Mouse (Mus musculus) midbrain, postnatal 0 days (tissue): Measurements from ENCODE around the gene Znhit3. TPM values are rescaled to one million over a fixed set of nuclear protein-coding genes. Genes with fewer than 3 reads are reported as not detected.
A peak's percentile ranks its signal among the peaks of the same experiment; 100 is the strongest.

Experiments used
- ATAC-seq: fragments of 200-750 bp; cut with Nextera tagmentation; 2 replicates; pipeline ENCODE4 v1.8.0; 2017; ENCODE audit warnings: moderate number of reproducible peaks, mild to moderate bottlenecking, moderate TSS enrichment, moderate library complexity; ENCODE audit not compliant: low FRiP score
- DNase-seq: peaks from one replicate; pipeline ENCODE4 v3.0.0-alpha.2; 2015; ENCODE audit warnings: low spot score
- H3K27ac ChIP-seq: fragments of 300-500 bp; sonication (generic); 2 replicates; pipeline ENCODE4 v1.5.1; 2014; ENCODE audit warnings: low read depth, mild to moderate bottlenecking, low read length, mixed read lengths
- H3K27me3 ChIP-seq: fragments of 300-500 bp; sonication (generic); 2 replicates; pipeline ENCODE4 v1.6.1; 2014; ENCODE audit warnings: low read length, control low read depth, mixed read lengths; ENCODE audit not compliant: insufficient read depth
- H3K36me3 ChIP-seq: fragments of 300-500 bp; sonication (generic); 2 replicates; pipeline ENCODE4 v1.6.1; 2014; ENCODE audit warnings: low read length, control low read depth, mixed read lengths; ENCODE audit not compliant: insufficient read depth
- H3K4me1 ChIP-seq: fragments of 300-500 bp; sonication (generic); 2 replicates; pipeline ENCODE4 v1.6.1; 2014; ENCODE audit warnings: mild to moderate bottlenecking, control low read depth, antibody characterized with exemption, low read length, mixed read lengths; ENCODE audit not compliant: insufficient read depth
- H3K4me2 ChIP-seq: fragments of 300-500 bp; sonication (generic); 2 replicates; pipeline ENCODE4 v1.6.1; 2014; ENCODE audit warnings: low read depth, mild to moderate bottlenecking, low read length, mixed read lengths; ENCODE audit not compliant: poor library complexity, severe bottlenecking
- H3K4me3 ChIP-seq: fragments of 300-500 bp; sonication (generic); 2 replicates; pipeline ENCODE4 v1.5.1; 2014; ENCODE audit warnings: low read depth, mild to moderate bottlenecking, low read length, moderate library complexity
- H3K9ac ChIP-seq: fragments of 300-500 bp; sonication (generic); replicated peaks from 2 replicates; pipeline ENCODE4 v1.6.1; 2014; ENCODE audit warnings: mild to moderate bottlenecking, low read length, moderate library complexity, mixed read lengths; ENCODE audit not compliant: poor library complexity, severe bottlenecking
- H3K9me3 ChIP-seq: fragments of 300-500 bp; sonication (generic); 2 replicates; pipeline ENCODE4 v1.6.1; 2016; ENCODE audit warnings: low read length, control low read depth
- CTCF ChIP-seq: IDR thresholded peaks from 2 replicates; pipeline ENCODE4 v1.5.1; 2016; ENCODE audit warnings: antibody characterized with exemption, mild to moderate bottlenecking
- WGBS: fragments of 180-500 bp; shearing (Covaris S2); extraction: QIAGEN DNeasy Blood & Tissue Kit; methylation state at CpG from one replicate; pipeline ENCODE4 v1.1.7; 2014; 5-methylcytosine and 5-hydroxymethylcytosine counted together
- polyA plus RNA-seq: library from polyadenylated mRNA; unstranded; fragments of >200 nt; fragmentation: Nextera tagmentation; extraction: Ambion mirVana; gene quantifications from 2 replicates; pipeline ENCODE4 v1.2.1, GENCODE M21; 2015
- total RNA-seq: library from RNA; depleted of rRNA; stranded (reverse); fragments of >200 nt; gene quantifications from 2 replicates; pipeline ENCODE4 v1.2.3, GENCODE M21; 2014

Znhit3 gene
- total and polyA plus RNA-seq, 2 experiments from 2014 or later: 36.0 to 79.7 TPM

DNA sequence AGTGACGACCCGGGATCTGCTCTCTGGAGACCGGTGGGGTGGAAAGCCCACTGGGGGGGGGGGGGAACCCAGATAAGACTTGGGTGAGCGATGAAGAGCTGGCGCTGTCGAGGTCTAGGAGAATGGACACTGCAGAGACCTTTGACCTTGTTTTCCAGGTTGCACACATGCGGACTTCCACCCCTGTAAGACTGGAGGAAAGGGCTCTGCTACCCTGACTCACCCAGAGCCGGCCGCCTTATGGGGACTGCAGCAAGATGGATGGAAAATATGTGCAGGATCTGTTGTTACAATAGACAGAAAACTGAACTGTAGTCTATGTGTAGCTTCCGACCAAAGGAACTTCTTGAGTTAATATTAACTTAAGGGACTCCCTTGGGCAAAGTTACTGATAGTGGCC is 45.1 kb downstream of the Znhit3 start:
- peak overlapping the region; percentile 93 for H3K4me3 ChIP-seq
- no peaks in the 10 kb centered on the region for H3K36me3 ChIP-seq
- peak overlapping the region; percentile 99 for H3K27ac ChIP-seq
- ATAC-seq (peak; percentile 60), DNase-seq (peak; percentile 43)
- TF ChIP-seq CTCF: no peak
- H3K27me3 ChIP-seq: no peaks in the 10 kb centered on the region
- H3K9ac ChIP-seq: peak overlapping the region; percentile 97
- H3K4me1 ChIP-seq: peaks cover 5% of the 10 kb centered on the region; the same call in 1 of the 2 replicates
- 2% methylated on average over 10 of the region's 10 CpGs for WGBS
- H3K4me2 ChIP-seq: peak overlapping the region; percentile 62
- H3K9me3 ChIP-seq: no peaks in the 10 kb centered on the region

DNA sequence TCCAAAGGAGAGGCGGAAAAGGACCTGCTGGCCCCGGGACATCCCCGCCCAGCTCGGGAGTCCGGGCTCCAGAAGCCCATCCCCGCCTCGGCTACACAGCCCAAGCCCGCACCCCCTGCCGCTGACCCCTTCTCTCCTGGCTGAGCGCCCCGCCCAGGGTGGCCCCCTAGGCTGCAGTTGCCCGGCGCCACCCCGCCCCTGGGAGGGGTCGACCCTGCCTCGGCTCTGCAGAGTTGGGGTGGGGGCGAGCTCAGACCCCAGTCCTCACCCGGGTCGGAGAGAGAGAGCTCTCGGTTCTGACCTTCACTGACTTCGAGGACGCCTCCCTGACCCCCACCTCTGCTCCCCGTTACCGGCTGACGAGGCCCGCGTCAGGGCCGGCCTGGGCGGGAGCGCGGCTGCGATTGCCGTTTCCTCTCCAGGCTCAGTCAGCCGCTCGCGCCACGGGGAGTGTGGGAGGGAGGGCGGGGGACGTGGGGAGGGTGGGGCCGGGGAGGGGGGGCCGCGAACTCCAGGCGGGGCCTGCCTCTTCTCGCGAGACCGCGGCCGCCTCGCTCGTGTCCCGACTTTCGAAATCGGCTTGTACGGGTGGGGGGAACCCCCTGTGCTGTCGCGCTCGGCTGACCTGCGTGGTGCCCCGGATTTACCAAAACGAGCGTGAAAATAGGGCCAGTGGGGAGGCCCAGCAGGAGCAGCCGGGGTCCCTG is 45.7 kb downstream of the Znhit3 start, which contains the start of gene Ggnbp2:
TSS of gene Ggnbp2 (minus strand) at position 481 of the 707 bp plus-strand sequence.
- H3K4me2 ChIP-seq: peak within 1 kb of the TSS; percentile 88
- H3K27me3 ChIP-seq: no peaks in the 10 kb centered on the region
- DNase-seq (peak; percentile 94), ATAC-seq (peak; percentile 87)
- no peaks in the 10 kb centered on the region for H3K9me3 ChIP-seq
- peaks cover 5% of the 10 kb centered on the region; the same call in 1 of the 2 replicates for H3K4me1 ChIP-seq
- WGBS: 1% methylated on average over 25 of the region's 62 CpGs
- peak within 1 kb of the TSS; percentile 99 for H3K27ac ChIP-seq
- H3K9ac ChIP-seq: peak within 1 kb of the TSS; percentile 97
- H3K36me3 ChIP-seq: no peaks in the 10 kb centered on the region
- TF ChIP-seq CTCF: no peak
- H3K4me3 ChIP-seq: peak within 1 kb of the TSS; percentile 93

DNA sequence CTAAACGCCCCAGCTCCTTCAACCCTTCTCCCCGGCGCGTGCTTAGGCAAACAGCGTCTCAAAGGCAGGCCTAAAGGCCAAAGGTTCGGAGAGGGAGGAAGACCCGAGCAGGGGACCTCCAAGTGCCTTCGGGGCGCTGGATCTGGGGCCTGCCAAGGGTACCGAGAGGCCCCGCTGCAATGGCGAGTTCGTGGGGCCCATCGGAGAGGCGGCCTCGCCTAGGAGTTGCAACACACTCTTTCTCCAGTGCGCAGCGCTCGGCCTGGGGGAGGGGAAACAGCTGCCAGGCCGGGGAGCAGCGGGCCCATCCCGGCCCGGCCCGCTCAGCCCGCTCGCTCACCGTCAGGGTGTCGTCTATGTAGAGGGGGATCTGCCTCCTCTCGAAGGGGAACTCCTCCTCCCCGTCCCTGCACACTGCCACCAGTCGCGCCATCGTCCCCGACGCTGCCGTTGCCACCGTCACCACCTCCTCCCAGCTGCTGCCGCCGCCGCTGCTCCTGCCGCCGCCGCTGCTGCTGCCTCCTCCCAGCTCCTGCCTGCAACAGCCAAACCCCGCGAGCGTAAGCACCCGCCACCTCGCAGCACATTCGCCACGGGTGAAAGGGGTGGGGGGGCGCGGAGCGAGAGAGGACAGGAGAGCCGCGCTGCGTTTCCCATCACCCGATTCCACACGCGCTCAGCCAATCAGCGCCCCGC is 46.5 kb downstream of the Znhit3 start:
- TF ChIP-seq CTCF: peak; percentile 4; the same call in 1 of the 2 replicates
- Histone ChIP-seq H3K27me3 (no peaks in the 10 kb centered on the region), H3K27ac (peak overlapping the region; percentile 92), H3K4me1 (peaks cover 5% of the 10 kb centered on the region; the same call in 1 of the 2 replicates), H3K4me2 (peak overlapping the region; percentile 88), H3K36me3 (no peaks in the 10 kb centered on the region), H3K9ac (peak overlapping the region; percentile 93), H3K4me3 (peak overlapping the region; percentile 93), H3K9me3 (no peaks in the 10 kb centered on the region)
- DNase-seq (peak; percentile 97), ATAC-seq (peak; percentile 89)
- WGBS: under 1% methylated on average over 53 of the region's 61 CpGs

DNA sequence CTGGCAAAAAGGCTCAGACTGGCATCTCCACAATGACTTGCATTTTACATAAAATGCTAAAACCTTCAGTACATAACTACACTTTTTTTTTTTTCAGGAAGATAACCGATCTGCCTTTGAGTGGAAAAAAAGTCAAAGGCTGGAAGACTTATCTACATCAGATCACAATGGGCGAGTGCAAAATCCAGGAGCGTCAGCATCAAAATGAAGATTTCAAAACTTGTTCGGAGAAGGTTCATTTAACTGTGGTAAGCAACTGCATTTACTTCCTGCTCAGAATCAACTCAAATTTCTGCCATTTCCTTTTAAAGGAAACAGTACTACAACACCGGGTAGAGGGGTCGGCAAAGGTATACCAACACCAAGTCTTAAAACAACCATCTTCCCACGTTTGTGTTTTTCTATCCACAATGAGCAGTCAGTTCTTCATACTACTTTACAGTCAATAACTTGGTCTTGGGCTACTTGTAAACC is 47.3 kb downstream of the Znhit3 start:
- ATAC-seq (no peak), DNase-seq (no peak)
- peaks cover 5% of the 10 kb centered on the region; the same call in 1 of the 2 replicates for H3K4me1 ChIP-seq
- WGBS: 12% methylated on average over 7 of the region's 7 CpGs
- H3K4me2 ChIP-seq: peak overlapping the region; percentile 88
- no peak overlapping the region for H3K27ac ChIP-seq
- no peak for TF ChIP-seq CTCF
- H3K9me3 ChIP-seq: no peaks in the 10 kb centered on the region
- H3K4me3 ChIP-seq: peak overlapping the region; percentile 93
- H3K27me3 ChIP-seq: no peaks in the 10 kb centered on the region
- 0 out of 2 replicates have a peak overlapping the region, but pooled peaks have one; percentile 93 for H3K9ac ChIP-seq
- no peaks in the 10 kb centered on the region for H3K36me3 ChIP-seq

DNA sequence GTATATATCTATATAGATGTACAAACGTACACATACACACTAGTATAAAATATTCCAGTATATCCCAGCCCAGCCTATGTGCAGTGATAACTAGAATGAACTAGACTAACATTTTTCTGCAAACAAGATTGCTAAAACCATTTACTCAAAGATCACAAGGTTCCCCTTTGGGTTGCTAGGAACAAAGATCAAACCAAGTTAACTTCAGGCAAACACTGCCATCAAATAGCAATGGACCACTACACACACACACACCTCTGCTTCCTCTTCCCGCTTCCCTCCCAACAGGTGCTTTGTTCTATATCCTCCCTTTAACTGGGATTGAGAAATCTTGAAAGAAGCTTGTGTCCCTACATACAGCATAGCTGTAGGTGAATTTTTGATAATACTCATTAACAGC is 48.6 kb downstream of the Znhit3 start:
- no peak for DNase-seq
- no peaks in the 10 kb centered on the region for H3K9me3 ChIP-seq
- ATAC-seq: no peak
- no peak for TF ChIP-seq CTCF
- no peaks in the 10 kb centered on the region for H3K27me3 ChIP-seq
- H3K36me3 ChIP-seq: no peaks in the 10 kb centered on the region
- 92% methylated on average over 2 of the region's 2 CpGs for WGBS
- 0 out of 2 replicates have a peak overlapping the region, but pooled peaks have one; percentile 33 for H3K9ac ChIP-seq
- peaks cover 5% of the 10 kb centered on the region; the same call in 1 of the 2 replicates for H3K4me1 ChIP-seq
- H3K27ac ChIP-seq: no peak overlapping the region
- 0 out of 2 replicates have a peak overlapping the region, but pooled peaks have one; percentile 9 for H3K4me2 ChIP-seq
- H3K4me3 ChIP-seq: no peak overlapping the region
